Mouse (Mus musculus) heart, adult 2 months (tissue): ENCODE measurements around the gene Zfp704.

Experiments
- CTCF ChIP-seq: fragments of 200-600 bp; IDR thresholded peaks from 2 replicates; pipeline ENCODE4 v1.8.1; 2022; ENCODE audit warnings: antibody characterized with exemption, mild to moderate bottlenecking, moderate library complexity
- POLR2A ChIP-seq: fragments of 200-500 bp; IDR thresholded peaks from 2 replicates; pipeline ENCODE4 v1.6.1; 2011; ENCODE audit warnings: mild to moderate bottlenecking, low read depth, low read length, control low read depth; ENCODE audit not compliant: insufficient read depth

GRCm38 (mm10) chr3:9614676-9615075 lies 4.8 kb upstream of the Zfp704 start:
- TF ChIP-seq CTCF (no peak), POLR2A (no peak)
